Mouse (Mus musculus): ENCODE measurements around the gene Hdhd3. TPM values are rescaled to one million over a fixed set of nuclear protein-coding genes. Genes with fewer than 3 reads are reported as not detected.

Gene Hdhd3
- polyA plus RNA-seq, 1 experiment = 26.8 TPM

- H3K4me2 ChIP-seq (ENCODE audit: low read depth) = no peak overlapping the region
- H3ac ChIP-seq (ENCODE audit: control insufficient read depth, insufficient read length) = no peak overlapping the region
- TF ChIP-seq CEBPB (IDR thresholded peaks at IDR 0.05; ENCODE audit: insufficient read depth, poor library complexity, severe bottlenecking) = no peak
- TF ChIP-seq USF1 (IDR thresholded peaks at IDR 0.05; ENCODE audit: low read depth) = no peak
- TF ChIP-seq TCF12 (IDR thresholded peaks at IDR 0.05; ENCODE audit: insufficient read depth, poor library complexity, severe bottlenecking) = no peak
- TF ChIP-seq TCF3 (IDR thresholded peaks at IDR 0.05; ENCODE audit: insufficient read length, low read depth) = no peak
- no peak for TF ChIP-seq POLR2A (IDR thresholded peaks at IDR 0.05; ENCODE audit: insufficient read length, low read depth)
- TF ChIP-seq E2F4 (IDR thresholded peaks at IDR 0.05; ENCODE audit: insufficient read depth) = no peak
- TF ChIP-seq MYOG (IDR thresholded peaks at IDR 0.05; ENCODE audit: control insufficient read depth in 1 of 3, insufficient read depth in 1 of 3, insufficient read length in 2 of 3, low read depth in 2 of 3) = no peak
- no peak for TF ChIP-seq REST (IDR thresholded peaks at IDR 0.05; ENCODE audit: insufficient read depth, insufficient read length)
- no peak for TF ChIP-seq MAX (IDR thresholded peaks at IDR 0.05; ENCODE audit: low read depth)
- TF ChIP-seq POLR2AphosphoS2 (IDR thresholded peaks at IDR 0.05; ENCODE audit: insufficient read length, low read depth) = no peak
- no peaks in the 10 kb centered on the region for H3K79me2 ChIP-seq (ENCODE audit: control insufficient read depth, insufficient read depth)
- H3K4me3 ChIP-seq = peak overlapping the region; percentile 63
- H3K36me3 ChIP-seq (ENCODE audit: control insufficient read depth, insufficient read depth) = peaks cover 7% of the 10 kb centered on the region
- H3K27me3 ChIP-seq (ENCODE audit: control insufficient read depth, insufficient read depth, insufficient read length) = no peaks in the 10 kb centered on the region
Observed at GRCm38 (mm10) chr4:62517538-62518415, 14.5 kb upstream of the Hdhd3 start.

DNA sequence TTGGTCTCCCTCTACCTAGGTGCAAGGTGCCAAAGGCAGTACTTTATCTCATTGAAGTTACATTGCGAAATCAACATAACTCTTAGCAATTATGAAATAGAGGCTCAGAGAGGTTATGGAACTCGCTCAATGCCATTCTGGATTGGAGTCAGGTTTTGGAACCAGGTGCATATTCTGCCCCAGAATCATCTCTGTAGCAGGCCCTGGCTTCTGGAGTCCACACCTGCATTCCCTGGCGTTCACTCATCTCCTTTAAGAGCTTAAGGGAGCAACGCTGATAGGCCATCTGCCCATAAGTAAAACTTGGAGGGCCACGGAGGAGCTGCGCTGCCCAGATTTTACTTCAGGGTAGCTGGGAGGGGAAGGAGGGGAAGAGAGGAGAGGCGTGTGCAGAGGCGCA is 13.8 kb upstream of the Hdhd3 start:
- Histone ChIP-seq H3K4me3 (no peak overlapping the region), H3ac (ENCODE audit: control insufficient read depth, insufficient read length) (no peak overlapping the region), H3K36me3 (ENCODE audit: control insufficient read depth, insufficient read depth) (peaks cover 12% of the 10 kb centered on the region), H3K79me2 (ENCODE audit: control insufficient read depth, insufficient read depth) (no peaks in the 10 kb centered on the region), H3K4me2 (ENCODE audit: low read depth) (no peak overlapping the region), H3K27me3 (ENCODE audit: control insufficient read depth, insufficient read depth, insufficient read length) (no peaks in the 10 kb centered on the region)
- TF ChIP-seq MYOG (IDR thresholded peaks at IDR 0.05; ENCODE audit: control insufficient read depth in 1 of 3, insufficient read depth in 1 of 3, insufficient read length in 2 of 3, low read depth in 2 of 3) = no peak
- no peak for TF ChIP-seq TCF3 (IDR thresholded peaks at IDR 0.05; ENCODE audit: insufficient read length, low read depth)
- no peak for TF ChIP-seq POLR2A (IDR thresholded peaks at IDR 0.05; ENCODE audit: insufficient read length, low read depth)
- no peak for TF ChIP-seq CEBPB (IDR thresholded peaks at IDR 0.05; ENCODE audit: insufficient read depth, poor library complexity, severe bottlenecking)
- no peak for TF ChIP-seq E2F4 (IDR thresholded peaks at IDR 0.05; ENCODE audit: insufficient read depth)
- TF ChIP-seq MAX (IDR thresholded peaks at IDR 0.05; ENCODE audit: low read depth) = no peak
- no peak for TF ChIP-seq MYOD1 (IDR thresholded peaks at IDR 0.05; ENCODE audit: control insufficient read depth in 1 of 3, insufficient read length in 2 of 3, low read depth in 2 of 3)
- TF ChIP-seq REST (IDR thresholded peaks at IDR 0.05; ENCODE audit: insufficient read depth, insufficient read length) = no peak
- no peak for TF ChIP-seq USF1 (IDR thresholded peaks at IDR 0.05; ENCODE audit: low read depth)
- TF ChIP-seq TCF12 (IDR thresholded peaks at IDR 0.05; ENCODE audit: insufficient read depth, poor library complexity, severe bottlenecking) = no peak
- no peak for TF ChIP-seq SRF (IDR thresholded peaks at IDR 0.05; ENCODE audit: control insufficient read depth, insufficient read length, low read depth)
- no peak for TF ChIP-seq POLR2AphosphoS2 (IDR thresholded peaks at IDR 0.05; ENCODE audit: insufficient read length, low read depth)

- H3K4me3 ChIP-seq = no peak overlapping the region
- H3K79me2 ChIP-seq (ENCODE audit: control insufficient read depth, insufficient read depth) = no peaks in the 10 kb centered on the region
- no peak overlapping the region for H3K4me2 ChIP-seq (ENCODE audit: low read depth)
- peaks cover 16% of the 10 kb centered on the region for H3K36me3 ChIP-seq (ENCODE audit: control insufficient read depth, insufficient read depth)
- no peak overlapping the region for H3ac ChIP-seq (ENCODE audit: control insufficient read depth, insufficient read length)
- no peaks in the 10 kb centered on the region for H3K27me3 ChIP-seq (ENCODE audit: control insufficient read depth, insufficient read depth, insufficient read length)
- TF ChIP-seq TCF12 (IDR thresholded peaks at IDR 0.05; ENCODE audit: insufficient read depth, poor library complexity, severe bottlenecking) = no peak
- TF ChIP-seq E2F4 (IDR thresholded peaks at IDR 0.05; ENCODE audit: insufficient read depth) = no peak
- no peak for TF ChIP-seq MYOG (IDR thresholded peaks at IDR 0.05; ENCODE audit: control insufficient read depth in 1 of 3, insufficient read depth in 1 of 3, insufficient read length in 2 of 3, low read depth in 2 of 3)
- TF ChIP-seq POLR2AphosphoS2 (IDR thresholded peaks at IDR 0.05; ENCODE audit: insufficient read length, low read depth) = no peak
- TF ChIP-seq CEBPB (IDR thresholded peaks at IDR 0.05; ENCODE audit: insufficient read depth, poor library complexity, severe bottlenecking) = no peak
- TF ChIP-seq REST (IDR thresholded peaks at IDR 0.05; ENCODE audit: insufficient read depth, insufficient read length) = no peak
- no peak for TF ChIP-seq MYOD1 (IDR thresholded peaks at IDR 0.05; ENCODE audit: control insufficient read depth in 1 of 3, insufficient read length in 2 of 3, low read depth in 2 of 3)
- no peak for TF ChIP-seq USF1 (IDR thresholded peaks at IDR 0.05; ENCODE audit: low read depth)
- no peak for TF ChIP-seq TCF3 (IDR thresholded peaks at IDR 0.05; ENCODE audit: insufficient read length, low read depth)
- no peak for TF ChIP-seq SRF (IDR thresholded peaks at IDR 0.05; ENCODE audit: control insufficient read depth, insufficient read length, low read depth)
- no peak for TF ChIP-seq MAX (IDR thresholded peaks at IDR 0.05; ENCODE audit: low read depth)
- TF ChIP-seq POLR2A (IDR thresholded peaks at IDR 0.05; ENCODE audit: insufficient read length, low read depth) = no peak
Observed at GRCm38 (mm10) chr4:62516579-62516978, 13.3 kb upstream of the Hdhd3 start.

DNA sequence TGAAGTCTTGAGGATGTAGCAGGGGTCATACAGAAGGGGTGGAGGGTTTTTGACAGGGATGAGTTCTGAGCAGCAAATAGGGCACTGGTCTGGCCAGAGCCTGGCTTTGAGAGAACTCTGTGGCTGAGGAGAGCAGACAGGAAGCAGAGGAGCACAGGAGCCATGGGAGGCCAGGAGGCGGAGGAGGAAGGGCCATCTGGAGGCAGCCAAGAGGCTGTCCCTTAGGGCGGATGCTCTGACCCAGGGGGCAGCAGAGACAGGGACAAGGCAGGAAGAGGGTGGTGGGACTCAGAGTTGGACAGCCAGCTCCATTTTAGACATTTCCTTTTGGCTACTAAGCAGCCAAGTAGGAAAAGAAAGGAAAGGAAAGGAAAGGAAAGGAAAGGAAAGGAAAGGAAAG is 12.8 kb upstream of the Hdhd3 start:
- Histone ChIP-seq H3K36me3 (ENCODE audit: control insufficient read depth, insufficient read depth) (peaks cover 21% of the 10 kb centered on the region), H3K79me2 (ENCODE audit: control insufficient read depth, insufficient read depth) (no peaks in the 10 kb centered on the region), H3K4me3 (no peak overlapping the region), H3K27me3 (ENCODE audit: control insufficient read depth, insufficient read depth, insufficient read length) (no peaks in the 10 kb centered on the region), H3ac (ENCODE audit: control insufficient read depth, insufficient read length) (no peak overlapping the region), H3K4me2 (ENCODE audit: low read depth) (no peak overlapping the region)
- no peak for TF ChIP-seq CEBPB (IDR thresholded peaks at IDR 0.05; ENCODE audit: insufficient read depth, poor library complexity, severe bottlenecking)
- no peak for TF ChIP-seq MYOD1 (IDR thresholded peaks at IDR 0.05; ENCODE audit: control insufficient read depth in 1 of 3, insufficient read length in 2 of 3, low read depth in 2 of 3)
- no peak for TF ChIP-seq MAX (IDR thresholded peaks at IDR 0.05; ENCODE audit: low read depth)
- no peak for TF ChIP-seq TCF12 (IDR thresholded peaks at IDR 0.05; ENCODE audit: insufficient read depth, poor library complexity, severe bottlenecking)
- no peak for TF ChIP-seq TCF3 (IDR thresholded peaks at IDR 0.05; ENCODE audit: insufficient read length, low read depth)
- TF ChIP-seq MYOG (IDR thresholded peaks at IDR 0.05; ENCODE audit: control insufficient read depth in 1 of 3, insufficient read depth in 1 of 3, insufficient read length in 2 of 3, low read depth in 2 of 3) = no peak
- no peak for TF ChIP-seq REST (IDR thresholded peaks at IDR 0.05; ENCODE audit: insufficient read depth, insufficient read length)
- TF ChIP-seq E2F4 (IDR thresholded peaks at IDR 0.05; ENCODE audit: insufficient read depth) = no peak

Measured in myocyte (in vitro differentiated cells).